Mouse (Mus musculus) stomach, postnatal 0 days (tissue): ENCODE measurements around the gene Tmem150c. TPM values are rescaled to one million over a fixed set of nuclear protein-coding genes. Genes with fewer than 3 reads are reported as not detected.

ENCODE experiments used
- ATAC-seq: fragments of 200-750 bp; cut with Nextera tagmentation; 2 replicates; pipeline ENCODE4 v1.8.0; 2017; ENCODE audit not compliant: low FRiP score, low TSS enrichment
- DNase-seq: peaks from one replicate; pipeline ENCODE4 v3.0.0-alpha.2; 2016; ENCODE audit warnings: low spot score
- H3K27ac ChIP-seq: fragments of 300-500 bp; sonication (generic); replicated peaks from 2 replicates; pipeline ENCODE4 v1.5.1; 2014; ENCODE audit warnings: mild to moderate bottlenecking, control low read depth
- H3K27me3 ChIP-seq: fragments of 300-500 bp; sonication (generic); 2 replicates; pipeline ENCODE4 v1.6.1; 2014; ENCODE audit warnings: low read length; ENCODE audit not compliant: control insufficient read depth, insufficient read depth
- H3K36me3 ChIP-seq: fragments of 300-500 bp; sonication (generic); 2 replicates; pipeline ENCODE4 v1.6.1; 2014; ENCODE audit warnings: low read length, mixed read lengths; ENCODE audit not compliant: control insufficient read depth, insufficient read depth
- H3K4me1 ChIP-seq: fragments of 300-500 bp; sonication (generic); replicated peaks from 2 replicates; pipeline ENCODE4 v1.6.1; 2014; ENCODE audit warnings: antibody characterized with exemption; ENCODE audit not compliant: control insufficient read depth, insufficient read depth
- H3K4me2 ChIP-seq: fragments of 300-500 bp; sonication (generic); replicated peaks from 2 replicates; pipeline ENCODE4 v1.6.1; 2014; ENCODE audit warnings: low read depth, mild to moderate bottlenecking, control low read depth, moderate library complexity
- H3K4me3 ChIP-seq: fragments of 300-500 bp; sonication (generic); 2 replicates; pipeline ENCODE4 v1.5.1; 2014; ENCODE audit warnings: low read depth, low read length, control low read depth
- H3K9ac ChIP-seq: fragments of 300-500 bp; sonication (generic); 2 replicates; pipeline ENCODE4 v1.6.1; 2014; ENCODE audit warnings: mild to moderate bottlenecking, low read length, control low read depth, mixed read lengths
- H3K9me3 ChIP-seq: fragments of 300-500 bp; sonication (generic); 2 replicates; pipeline ENCODE4 v1.6.1; 2016; ENCODE audit warnings: low read length; ENCODE audit not compliant: control insufficient read depth
- CTCF ChIP-seq: IDR thresholded peaks from 2 replicates; pipeline ENCODE4 v1.5.1; 2016; ENCODE audit warnings: antibody characterized with exemption, low read depth, mild to moderate bottlenecking, moderate library complexity
- EP300 ChIP-seq: optimal IDR thresholded peaks from 2 replicates; pipeline ENCODE3; 2016; ENCODE audit warnings: antibody characterized with exemption
- WGBS: fragments of 180-500 bp; shearing (Covaris S2); extraction: QIAGEN DNeasy Blood & Tissue Kit; methylation state at CpG from one replicate; pipeline ENCODE4 v1.1.7; 2014; 5-methylcytosine and 5-hydroxymethylcytosine counted together
- polyA plus RNA-seq: library from polyadenylated mRNA; unstranded; fragments of >200 nt; fragmentation: Nextera tagmentation; extraction: Ambion mirVana; gene quantifications from 2 replicates; pipeline ENCODE4 v1.2.1, GENCODE M21; 2015

Gene Tmem150c
- polyA plus RNA-seq, 1 experiment from 2014 or later, result 2.4 TPM

GRCm38 (mm10) chr5:100120711-100121141 lies 38.9 kb downstream of the Tmem150c start:
- H3K4me2 ChIP-seq, result peak overlapping the region; percentile 34
- H3K4me3 ChIP-seq, result no peak overlapping the region; the same call in 1 of the 2 replicates
- H3K9ac ChIP-seq, result no peak overlapping the region
- H3K27ac ChIP-seq, result no peak overlapping the region
- 4% methylated on average over 20 of the region's 20 CpGs for WGBS
- no peak for DNase-seq
- TF ChIP-seq EP300 (no peak), CTCF (no peak)
- H3K36me3 ChIP-seq, result no peaks in the 10 kb centered on the region
- H3K4me1 ChIP-seq, result no peaks in the 10 kb centered on the region
- no peaks in the 10 kb centered on the region for H3K27me3 ChIP-seq
- ATAC-seq, result no peak
- no peaks in the 10 kb centered on the region for H3K9me3 ChIP-seq

GRCm38 (mm10) chr5:100119331-100119730 lies 40.3 kb downstream of the Tmem150c start:
- H3K27ac ChIP-seq, result no peak overlapping the region
- no peaks in the 10 kb centered on the region for H3K27me3 ChIP-seq
- no peak for DNase-seq
- H3K36me3 ChIP-seq, result no peaks in the 10 kb centered on the region
- no peak for ATAC-seq
- H3K4me1 ChIP-seq, result no peaks in the 10 kb centered on the region
- no peak for TF ChIP-seq EP300
- TF ChIP-seq CTCF, result no peak
- 77% methylated on average over 8 of the region's 8 CpGs for whole genome bisulfite sequencing
- no peak overlapping the region for H3K9ac ChIP-seq
- H3K4me2 ChIP-seq, result no peak overlapping the region
- no peak overlapping the region for H3K4me3 ChIP-seq
- no peaks in the 10 kb centered on the region for H3K9me3 ChIP-seq

- H3K4me2 ChIP-seq, result no peak overlapping the region
- no peak overlapping the region for H3K9ac ChIP-seq
- H3K4me1 ChIP-seq, result no peaks in the 10 kb centered on the region
- no peak for TF ChIP-seq EP300
- TF ChIP-seq CTCF, result no peak
- no peak overlapping the region for H3K27ac ChIP-seq
- DNase-seq (no peak), ATAC-seq (no peak)
- no peaks in the 10 kb centered on the region for H3K9me3 ChIP-seq
- no peak overlapping the region for H3K4me3 ChIP-seq
- no peaks in the 10 kb centered on the region for H3K27me3 ChIP-seq
- 45% methylated on average over 5 of the region's 5 CpGs for WGBS
- H3K36me3 ChIP-seq, result no peaks in the 10 kb centered on the region
Measured at GRCm38 (mm10) chr5:100113403-100113802, 46.2 kb downstream of the Tmem150c start.

GRCm38 (mm10) chr5:100110581-100110980 lies 49.0 kb downstream of the Tmem150c start:
- no peak for DNase-seq
- no peaks in the 10 kb centered on the region for H3K27me3 ChIP-seq
- no peak overlapping the region for H3K27ac ChIP-seq
- H3K4me1 ChIP-seq, result no peaks in the 10 kb centered on the region
- H3K36me3 ChIP-seq, result no peaks in the 10 kb centered on the region
- H3K9me3 ChIP-seq, result no peaks in the 10 kb centered on the region
- no peak overlapping the region for H3K4me2 ChIP-seq
- ATAC-seq, result no peak
- TF ChIP-seq EP300, result no peak
- no peak for TF ChIP-seq CTCF
- WGBS, result 73% methylated on average over 3 of the region's 3 CpGs
- no peak overlapping the region for H3K4me3 ChIP-seq
- no peak overlapping the region for H3K9ac ChIP-seq

DNA sequence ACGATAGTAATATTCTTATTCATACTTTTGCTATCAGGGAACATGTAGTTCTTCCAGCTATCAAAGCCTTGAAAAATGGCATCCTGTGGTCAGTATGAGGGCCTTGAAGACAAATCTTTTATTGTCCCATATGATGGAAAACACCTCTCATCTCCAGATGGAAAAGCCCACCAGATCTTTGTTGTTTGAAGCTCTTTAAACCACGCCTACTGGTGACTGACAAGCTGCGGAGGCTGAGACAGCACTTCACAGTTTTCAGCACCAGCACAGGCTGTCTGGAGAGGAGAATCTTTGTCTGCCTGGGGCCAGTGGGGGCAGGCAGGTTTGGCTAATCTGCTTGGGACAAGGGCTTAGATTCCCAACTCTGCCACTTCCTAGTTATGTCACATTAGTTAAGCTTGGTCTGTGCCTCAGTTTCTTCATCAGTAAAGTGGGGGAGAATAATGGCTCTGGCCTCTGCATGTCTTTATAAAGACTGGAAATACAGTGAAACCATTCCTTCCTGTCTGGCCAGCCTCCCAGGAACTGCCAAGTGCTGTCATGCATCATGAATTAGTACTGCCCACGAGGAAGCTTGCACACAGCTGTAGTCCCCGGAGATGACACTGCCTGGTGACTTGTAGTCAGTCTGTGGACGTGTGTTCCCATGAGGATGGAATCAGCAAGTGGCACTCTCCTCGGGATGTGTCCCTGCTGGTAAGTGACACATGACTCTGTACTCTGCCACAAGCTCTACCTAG lies 49.9 kb downstream of the Tmem150c start:
- no peak overlapping the region for H3K27ac ChIP-seq
- H3K27me3 ChIP-seq, result no peaks in the 10 kb centered on the region
- ATAC-seq (no peak), DNase-seq (no peak)
- TF ChIP-seq EP300, result no peak
- no peak for TF ChIP-seq CTCF
- H3K4me1 ChIP-seq, result no peaks in the 10 kb centered on the region
- no peak overlapping the region for H3K9ac ChIP-seq
- no peaks in the 10 kb centered on the region for H3K9me3 ChIP-seq
- 41% methylated on average over 7 of the region's 7 CpGs for WGBS
- H3K36me3 ChIP-seq, result no peaks in the 10 kb centered on the region
- no peak overlapping the region for H3K4me3 ChIP-seq
- no peak overlapping the region for H3K4me2 ChIP-seq

DNA sequence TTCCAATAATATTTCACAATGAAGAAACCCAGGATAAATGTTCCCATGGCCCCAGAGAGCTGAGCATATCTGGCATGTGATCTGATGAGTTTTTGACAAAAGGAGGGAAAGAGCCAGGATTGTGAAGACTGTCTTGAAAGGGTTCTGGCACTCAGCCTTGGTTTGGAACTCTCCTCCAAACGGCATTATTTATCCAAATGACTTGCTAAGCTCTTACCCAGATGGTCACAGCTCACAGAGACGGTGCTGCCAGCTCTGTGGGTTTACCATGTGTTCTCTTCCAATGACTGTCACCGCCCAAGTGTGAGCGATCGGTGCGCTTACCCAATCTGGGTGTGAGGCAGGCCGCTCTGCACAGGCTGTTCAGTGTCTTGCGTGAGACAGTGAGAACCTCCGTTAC lies 50.7 kb downstream of the Tmem150c start:
- DNase-seq, result no peak
- TF ChIP-seq CTCF (no peak), EP300 (no peak)

More for the DNA sequence above, 50.7 kb downstream of the Tmem150c start:
- 45% methylated on average over 9 of the region's 9 CpGs for WGBS
- H3K27ac ChIP-seq, result no peak overlapping the region
- H3K9me3 ChIP-seq, result no peaks in the 10 kb centered on the region
- ATAC-seq, result peak; percentile 60; the same call in 1 of the 2 replicates
- H3K27me3 ChIP-seq, result no peaks in the 10 kb centered on the region
- no peaks in the 10 kb centered on the region for H3K4me1 ChIP-seq
- no peak overlapping the region for H3K4me3 ChIP-seq
- no peaks in the 10 kb centered on the region for H3K36me3 ChIP-seq
- H3K4me2 ChIP-seq, result no peak overlapping the region
- H3K9ac ChIP-seq, result no peak overlapping the region
